Mouse (Mus musculus) naive thymus-derived CD4-positive, alpha-beta T cell, adult 5 months (primary cell): ENCODE measurements around the gene Tas2r109. TPM values are rescaled to one million over a fixed set of nuclear protein-coding genes. Genes with fewer than 3 reads are reported as not detected.

Experiments
- polyA plus RNA-seq: library from polyadenylated mRNA; unstranded; fragments of 100-300 nt; shearing (Covaris generic); gene quantifications from one replicate; pipeline ENCODE4 v1.2.1, GENCODE M21; 2017

Tas2r109 gene
- not detected for polyA plus RNA-seq

DNA sequence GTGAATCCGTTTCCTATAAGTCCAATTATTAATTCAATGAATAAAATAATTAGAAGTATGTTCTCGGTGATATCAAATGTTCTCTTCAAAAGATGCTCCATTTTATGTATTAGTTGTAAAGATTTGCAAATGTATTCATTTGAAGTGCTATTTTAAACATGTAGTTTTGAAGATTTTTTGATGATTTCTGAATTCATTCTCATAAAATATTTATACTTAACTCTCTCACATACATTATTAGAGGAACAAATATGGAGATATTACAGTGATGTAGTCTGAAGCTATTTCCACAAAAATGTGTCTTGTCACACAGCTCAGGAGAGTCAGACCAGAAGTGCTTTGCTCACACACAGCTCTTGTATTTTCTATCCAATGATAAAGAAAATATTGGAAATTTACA lies at the start of gene Tas2r109:
Gene Tas2r109, minus strand, starts transcription at position 101 of the 400 bp plus-strand sequence.

DNA sequence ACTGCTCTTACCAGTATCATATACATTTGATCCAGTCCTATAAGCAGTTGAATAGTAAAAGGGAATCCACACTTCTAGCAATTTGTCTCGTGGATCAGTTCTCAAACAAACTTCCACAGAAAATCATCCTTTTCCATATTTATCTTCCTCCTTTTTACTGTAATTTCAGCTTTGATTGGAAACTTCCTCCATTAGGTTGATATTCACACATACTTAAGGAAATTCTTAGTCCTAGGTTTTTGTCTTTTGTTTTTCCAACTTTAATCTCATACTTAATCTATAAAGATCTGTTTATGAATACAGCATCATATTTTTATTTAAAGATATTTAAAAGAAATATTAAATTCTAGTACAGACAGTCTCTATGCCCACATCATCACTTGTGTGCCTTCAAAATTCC lies 22.9 kb downstream of the Tas2r109 start, which contains the start of gene Tas2r131:
Gene Tas2r131, minus strand, starts transcription at position 101 of the 400 bp plus-strand sequence.

GRCm38 (mm10) chr6:132950802-132951201 lies 30.0 kb downstream of the Tas2r109 start, which contains the start of gene Tas2r129:
Gene Tas2r129 (plus strand): TSS chr6:132951102.

Other genes with a start within 250 kb of the Tas2r109 start
- not detected for gene Tas2r115, start 242.9 kb downstream of the Tas2r109 start, polyA plus RNA-seq
- gene Tas2r124, start 226.2 kb downstream of the Tas2r109 start, polyA plus RNA-seq = not detected
- not detected for gene Tas2r102, start 218.8 kb downstream of the Tas2r109 start, polyA plus RNA-seq
- not detected for gene Tas2r136, start 202.8 kb downstream of the Tas2r109 start, polyA plus RNA-seq
- gene Tas2r117, start 178.1 kb downstream of the Tas2r109 start, polyA plus RNA-seq = not detected
- not detected for gene Tas2r123, start 133.8 kb downstream of the Tas2r109 start, polyA plus RNA-seq
- gene Tas2r116, start 125.5 kb downstream of the Tas2r109 start, polyA plus RNA-seq = not detected
- gene Tas2r110, start 113.0 kb downstream of the Tas2r109 start, polyA plus RNA-seq = not detected
- not detected for gene Tas2r113, start 88.0 kb downstream of the Tas2r109 start, polyA plus RNA-seq
- gene Tas2r125, start 71.3 kb downstream of the Tas2r109 start, polyA plus RNA-seq = not detected
- not detected for gene Tas2r129, start 29.9 kb downstream of the Tas2r109 start, polyA plus RNA-seq
- gene Tas2r131, start 23.0 kb downstream of the Tas2r109 start, polyA plus RNA-seq = not detected
- not detected for gene Tas2r103, start 56.1 kb upstream of the Tas2r109 start, polyA plus RNA-seq
- gene Tas2r140, start 74.9 kb upstream of the Tas2r109 start, polyA plus RNA-seq = not detected
- 16.8 TPM for gene Smim10l1, start 123.9 kb upstream of the Tas2r109 start, polyA plus RNA-seq